Mouse (Mus musculus): ENCODE measurements at regions not wholly inside any gene's neighbourhood (a gene's known extent, or its start where the extent isn't known, plus 50 kb on each side); places are given as distances from the start of the nearest gene placed in this dataset.

DNA sequence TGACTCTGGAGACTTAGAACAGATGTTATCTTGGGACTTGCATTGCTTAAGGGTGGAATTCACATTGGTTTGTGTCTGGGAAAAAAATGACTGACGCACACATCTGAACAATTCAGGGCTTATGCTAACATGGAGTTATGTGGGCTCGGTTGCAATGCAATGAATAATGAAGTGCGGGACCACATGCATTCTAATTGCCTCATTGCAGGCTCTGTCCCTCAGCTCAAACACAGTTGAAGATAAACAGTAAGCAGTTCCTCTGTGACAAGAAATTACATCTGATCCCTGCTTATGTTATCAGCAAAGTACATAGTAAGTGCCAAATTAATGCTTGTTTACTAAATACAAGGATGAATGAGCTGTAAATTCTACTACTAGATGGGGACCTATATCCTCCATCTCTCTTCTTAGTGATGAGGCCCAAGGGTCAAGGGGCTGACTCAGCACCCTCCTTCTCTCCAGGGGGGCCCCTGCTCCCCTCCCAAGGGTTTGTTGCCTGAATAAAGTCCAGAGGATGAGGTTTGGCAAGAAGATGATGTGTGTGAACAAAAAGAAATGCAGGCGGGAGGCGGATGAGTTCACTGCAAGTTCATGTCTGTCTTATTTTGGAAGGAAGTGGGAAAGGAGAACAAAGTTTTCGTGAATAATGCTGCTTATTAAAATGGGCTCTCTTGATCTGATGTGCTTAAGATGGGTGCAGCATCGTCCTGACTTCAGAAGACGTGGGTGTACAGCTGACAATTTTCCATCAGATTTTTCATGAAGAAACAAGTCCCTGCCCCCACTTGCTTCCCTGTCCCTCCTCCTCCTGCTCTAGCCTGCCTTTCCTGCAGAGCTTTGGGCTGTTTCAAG lies 533.1 kb downstream of the Shisa9 start:
- H3K27me3 ChIP-seq (replicated peaks; ENCODE audit: control insufficient read depth, insufficient read depth, low read length): no peaks in the 10 kb centered on the region
- ATAC-seq (replicated peaks; ENCODE audit: low FRiP score, low TSS enrichment, low read depth) (no peak), DNase-seq (ENCODE audit: low spot score) (no peak)
- H3K4me1 ChIP-seq (replicated peaks; ENCODE audit: control insufficient read depth, insufficient read depth, low read length): peaks cover 7% of the 10 kb centered on the region; the same call in 1 of the 2 replicates
- H3K27ac ChIP-seq (ENCODE audit: low read depth): peak overlapping the region; percentile 27; the same call in 1 of the 2 replicates
- no peak overlapping the region for H3K9ac ChIP-seq (ENCODE audit: low read length)
- no peak overlapping the region for H3K4me3 ChIP-seq (ENCODE audit: low read depth, low read length)
- WGBS: 44% methylated on average over 8 of the region's 8 CpGs
- no peaks in the 10 kb centered on the region for H3K9me3 ChIP-seq (ENCODE audit: control insufficient read depth, low read length)
- H3K4me2 ChIP-seq (ENCODE audit: low read length): no peak overlapping the region
- H3K36me3 ChIP-seq (ENCODE audit: control insufficient read depth, insufficient read depth, low read length): no peaks in the 10 kb centered on the region

DNA sequence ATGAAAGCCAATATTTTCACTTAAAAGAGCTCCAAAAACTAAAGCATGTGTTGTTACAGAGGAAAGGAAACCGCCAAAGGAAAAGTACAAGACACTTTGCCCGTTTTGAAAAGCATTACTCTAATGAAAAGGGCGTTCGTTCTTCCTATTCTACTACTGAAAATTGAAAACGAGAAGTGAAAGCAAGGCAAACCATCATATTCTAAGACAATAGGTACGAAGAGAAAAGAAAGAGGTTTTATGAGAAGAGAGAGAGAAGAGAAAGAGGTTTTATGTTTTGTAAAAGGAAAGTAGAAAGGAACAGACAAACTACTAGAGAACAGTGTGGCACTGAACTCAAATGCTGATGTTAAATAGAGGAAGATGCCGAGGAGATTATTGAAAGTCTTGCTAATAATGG lies 534.4 kb downstream of the Shisa9 start:
- Histone ChIP-seq H3K4me1 (replicated peaks; ENCODE audit: control insufficient read depth, insufficient read depth, low read length) (peaks cover 7% of the 10 kb centered on the region; the same call in 1 of the 2 replicates), H3K9me3 (ENCODE audit: control insufficient read depth, low read length) (no peaks in the 10 kb centered on the region), H3K4me2 (ENCODE audit: low read length) (no peak overlapping the region), H3K4me3 (ENCODE audit: low read depth, low read length) (no peak overlapping the region), H3K27me3 (replicated peaks; ENCODE audit: control insufficient read depth, insufficient read depth, low read length) (no peaks in the 10 kb centered on the region), H3K36me3 (ENCODE audit: control insufficient read depth, insufficient read depth, low read length) (no peaks in the 10 kb centered on the region), H3K27ac (ENCODE audit: low read depth) (no peak overlapping the region), H3K9ac (ENCODE audit: low read length) (no peak overlapping the region)
- no peak for DNase-seq (ENCODE audit: low spot score)
- 78% methylated on average over 7 of the region's 7 CpGs for WGBS
- no peak for ATAC-seq (replicated peaks; ENCODE audit: low FRiP score, low TSS enrichment, low read depth)

DNA sequence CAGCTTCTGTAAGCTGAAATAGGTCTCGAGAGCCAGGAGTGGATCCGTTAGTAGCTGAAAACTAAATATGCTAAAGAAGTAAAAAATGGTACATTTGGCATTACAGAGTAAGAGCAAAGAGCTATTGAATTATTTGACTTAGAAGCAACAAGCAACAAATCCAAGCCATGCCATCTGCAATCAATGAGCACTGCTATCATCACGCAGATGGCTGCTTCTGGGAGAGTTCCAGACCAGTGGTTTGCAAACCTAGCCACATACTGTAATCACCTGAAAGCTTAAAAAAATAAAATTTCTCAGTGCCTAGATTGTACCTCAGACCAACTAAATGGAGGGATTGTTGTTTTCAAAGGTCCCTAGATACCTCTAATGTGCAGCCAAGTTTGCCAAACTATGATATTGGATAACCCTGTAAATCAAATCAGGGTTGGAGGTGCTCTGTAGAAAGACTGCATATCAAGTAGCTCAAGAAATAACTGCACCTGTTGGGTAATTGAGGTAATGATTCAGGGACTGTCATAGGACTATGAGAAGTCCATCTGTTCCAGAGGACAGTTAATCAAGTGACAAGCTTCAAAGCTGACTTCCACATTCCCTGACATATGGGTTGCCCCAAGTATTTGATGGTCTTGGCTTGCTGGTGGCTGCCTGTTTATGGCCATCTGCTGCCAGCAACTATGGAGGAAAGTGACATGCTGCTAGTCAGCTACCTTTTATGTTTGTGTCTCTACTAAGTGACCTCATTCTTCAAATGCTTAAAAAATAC lies 538.0 kb downstream of the Shisa9 start:
- Histone ChIP-seq H3K4me1 (replicated peaks; ENCODE audit: control insufficient read depth, insufficient read depth, low read length) (peaks cover 6% of the 10 kb centered on the region; the same call in 1 of the 2 replicates), H3K36me3 (ENCODE audit: control insufficient read depth, insufficient read depth, low read length) (no peaks in the 10 kb centered on the region), H3K27me3 (replicated peaks; ENCODE audit: control insufficient read depth, insufficient read depth, low read length) (no peaks in the 10 kb centered on the region), H3K9me3 (ENCODE audit: control insufficient read depth, low read length) (no peaks in the 10 kb centered on the region), H3K27ac (ENCODE audit: low read depth) (no peak overlapping the region), H3K4me3 (ENCODE audit: low read depth, low read length) (no peak overlapping the region), H3K9ac (ENCODE audit: low read length) (no peak overlapping the region), H3K4me2 (ENCODE audit: low read length) (no peak overlapping the region)
- no peak for ATAC-seq (replicated peaks; ENCODE audit: low FRiP score, low TSS enrichment, low read depth)
- 88% methylated on average over 3 of the region's 3 CpGs for WGBS
- no peak for DNase-seq (ENCODE audit: low spot score)

DNA sequence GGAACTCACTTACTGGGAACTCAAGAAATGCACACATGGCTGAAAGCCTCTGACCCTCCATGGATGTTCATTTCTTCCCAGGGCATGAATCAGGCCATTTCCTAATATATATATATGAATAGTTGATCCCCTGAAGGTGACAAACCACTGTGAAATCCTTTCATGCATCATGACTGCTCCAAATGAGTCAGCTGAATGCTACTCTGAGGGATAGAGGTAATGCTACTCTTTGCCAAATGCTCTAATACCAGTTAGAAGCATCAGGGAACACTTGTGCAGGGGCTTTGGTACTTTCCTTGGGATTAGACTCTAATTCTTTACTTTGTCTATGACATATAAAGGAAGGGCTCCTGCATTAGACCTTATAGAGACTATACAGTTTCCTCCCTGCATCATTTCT lies 561.0 kb upstream of the Ercc4 start:
- ATAC-seq (replicated peaks; ENCODE audit: low FRiP score, low TSS enrichment, low read depth) (no peak), DNase-seq (ENCODE audit: low spot score) (no peak)
- no peak overlapping the region for H3K9ac ChIP-seq (ENCODE audit: low read length)
- no peak overlapping the region for H3K4me3 ChIP-seq (ENCODE audit: low read depth, low read length)
- H3K9me3 ChIP-seq (ENCODE audit: control insufficient read depth, low read length): no peaks in the 10 kb centered on the region
- no peak overlapping the region for H3K4me2 ChIP-seq (ENCODE audit: low read length)
- no peak overlapping the region for H3K27ac ChIP-seq (ENCODE audit: low read depth)
- H3K4me1 ChIP-seq (replicated peaks; ENCODE audit: control insufficient read depth, insufficient read depth, low read length): no peaks in the 10 kb centered on the region
- H3K36me3 ChIP-seq (ENCODE audit: control insufficient read depth, insufficient read depth, low read length): no peaks in the 10 kb centered on the region
- H3K27me3 ChIP-seq (replicated peaks; ENCODE audit: control insufficient read depth, insufficient read depth, low read length): no peaks in the 10 kb centered on the region

DNA sequence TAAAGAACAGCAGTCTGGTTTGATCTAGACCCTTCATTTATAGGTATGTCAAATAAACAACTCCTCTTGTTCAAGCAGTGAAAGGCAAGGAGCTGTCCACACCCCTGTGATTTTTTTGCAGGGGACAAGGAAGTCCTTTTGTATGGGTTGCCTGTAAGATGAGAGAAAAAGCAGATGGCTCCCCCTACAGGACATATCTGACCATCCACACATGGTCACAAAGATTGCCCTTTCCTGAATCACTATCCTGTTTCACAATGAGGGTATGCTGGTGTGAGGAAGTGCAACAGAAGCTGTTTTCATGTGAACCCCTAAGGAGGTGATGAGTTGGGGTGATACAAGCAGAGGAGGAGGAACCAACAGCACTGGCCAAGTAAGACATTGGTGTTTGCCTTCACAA lies 520.6 kb upstream of the Ercc4 start:
- no peak for DNase-seq (ENCODE audit: low spot score)
- no peak overlapping the region for H3K4me3 ChIP-seq (ENCODE audit: low read depth, low read length)
- H3K4me1 ChIP-seq (replicated peaks; ENCODE audit: control insufficient read depth, insufficient read depth, low read length): no peaks in the 10 kb centered on the region
- H3K27ac ChIP-seq (ENCODE audit: low read depth): no peak overlapping the region
- ATAC-seq (replicated peaks; ENCODE audit: low FRiP score, low TSS enrichment, low read depth): no peak
- H3K9me3 ChIP-seq (ENCODE audit: control insufficient read depth, low read length): no peaks in the 10 kb centered on the region
- H3K4me2 ChIP-seq (ENCODE audit: low read length): no peak overlapping the region
- H3K27me3 ChIP-seq (replicated peaks; ENCODE audit: control insufficient read depth, insufficient read depth, low read length): no peaks in the 10 kb centered on the region
- H3K36me3 ChIP-seq (ENCODE audit: control insufficient read depth, insufficient read depth, low read length): no peaks in the 10 kb centered on the region
- no peak overlapping the region for H3K9ac ChIP-seq (ENCODE audit: low read length)

DNA sequence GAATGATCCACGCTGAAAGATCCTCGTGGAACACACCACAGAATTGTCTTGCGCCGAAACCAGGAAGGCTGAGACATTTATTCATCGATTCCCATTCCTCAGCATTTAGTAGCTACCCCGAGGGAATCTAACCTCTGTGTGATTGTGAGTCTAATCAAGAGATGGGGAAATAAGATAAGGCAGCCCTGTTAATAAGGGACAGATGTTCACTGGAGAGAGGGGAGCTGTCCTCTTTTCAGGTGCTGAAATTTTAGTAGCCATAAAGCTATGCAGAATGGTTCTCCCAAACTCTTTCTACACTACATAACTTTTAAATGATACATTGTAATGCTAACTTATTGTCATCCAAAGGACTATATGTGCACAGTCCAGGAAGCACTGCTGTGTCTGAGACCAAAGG lies 501.2 kb upstream of the Ercc4 start:
- WGBS: 68% methylated on average over 6 of the region's 6 CpGs
- DNase-seq (ENCODE audit: low spot score): peak; percentile 54
- ATAC-seq (replicated peaks; ENCODE audit: low FRiP score, low TSS enrichment, low read depth): no peak
- H3K9ac ChIP-seq (ENCODE audit: low read length): no peak overlapping the region
- no peak overlapping the region for H3K27ac ChIP-seq (ENCODE audit: low read depth)
- H3K4me1 ChIP-seq (replicated peaks; ENCODE audit: control insufficient read depth, insufficient read depth, low read length): no peaks in the 10 kb centered on the region
- no peaks in the 10 kb centered on the region for H3K27me3 ChIP-seq (replicated peaks; ENCODE audit: control insufficient read depth, insufficient read depth, low read length)
- no peaks in the 10 kb centered on the region for H3K36me3 ChIP-seq (ENCODE audit: control insufficient read depth, insufficient read depth, low read length)
- H3K9me3 ChIP-seq (ENCODE audit: control insufficient read depth, low read length): no peaks in the 10 kb centered on the region
- H3K4me3 ChIP-seq (ENCODE audit: low read depth, low read length): no peak overlapping the region
- no peak overlapping the region for H3K4me2 ChIP-seq (ENCODE audit: low read length)

DNA sequence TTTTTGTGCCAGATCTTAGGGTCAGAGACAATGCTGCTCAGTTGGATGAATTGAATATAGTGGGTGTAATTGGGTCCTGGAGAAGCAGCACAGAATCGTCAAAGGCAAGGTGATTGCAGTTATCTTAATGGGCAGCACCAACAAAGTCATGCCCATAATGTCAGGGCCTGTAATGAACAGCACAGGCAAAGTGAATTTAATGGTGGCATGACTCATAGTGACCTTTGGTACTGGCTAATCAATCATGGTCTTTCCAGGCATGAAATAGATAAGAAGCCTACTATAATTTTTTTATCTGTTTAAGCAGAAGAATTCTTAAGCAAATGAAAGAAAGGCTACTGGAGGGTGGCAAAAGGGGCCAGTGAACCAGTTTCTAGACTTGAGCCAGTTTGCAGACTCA lies 498.4 kb upstream of the Ercc4 start:
- Histone ChIP-seq H3K9ac (ENCODE audit: low read length) (no peak overlapping the region), H3K9me3 (ENCODE audit: control insufficient read depth, low read length) (no peaks in the 10 kb centered on the region), H3K36me3 (ENCODE audit: control insufficient read depth, insufficient read depth, low read length) (no peaks in the 10 kb centered on the region), H3K4me1 (replicated peaks; ENCODE audit: control insufficient read depth, insufficient read depth, low read length) (no peaks in the 10 kb centered on the region), H3K4me2 (ENCODE audit: low read length) (no peak overlapping the region), H3K27ac (ENCODE audit: low read depth) (no peak overlapping the region), H3K4me3 (ENCODE audit: low read depth, low read length) (no peak overlapping the region), H3K27me3 (replicated peaks; ENCODE audit: control insufficient read depth, insufficient read depth, low read length) (no peaks in the 10 kb centered on the region)
- 29% methylated on average over 1 of the region's 1 CpGs for WGBS
- DNase-seq (ENCODE audit: low spot score) (no peak), ATAC-seq (replicated peaks; ENCODE audit: low FRiP score, low TSS enrichment, low read depth) (no peak)

DNA sequence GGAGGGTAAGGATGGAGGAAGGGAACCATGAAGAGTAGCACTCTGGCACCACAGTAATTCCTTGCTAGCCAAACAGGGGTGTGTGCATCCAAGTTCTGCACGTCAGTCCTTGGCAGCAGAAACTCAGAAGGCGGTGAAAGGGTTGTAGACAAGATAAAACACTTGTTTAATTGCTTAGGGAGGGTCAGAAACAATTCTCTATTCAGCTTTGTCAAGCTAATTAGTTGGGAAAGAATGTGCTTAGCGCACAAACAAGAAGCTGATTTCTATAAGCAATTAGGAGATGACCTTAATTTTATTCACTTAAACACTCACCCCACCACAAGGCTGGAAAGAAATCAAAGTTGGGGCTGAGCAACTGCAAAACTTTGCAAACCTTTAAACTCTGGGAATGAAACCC lies 491.7 kb upstream of the Ercc4 start:
- Histone ChIP-seq H3K9ac (ENCODE audit: low read length) (no peak overlapping the region), H3K4me1 (replicated peaks; ENCODE audit: control insufficient read depth, insufficient read depth, low read length) (no peaks in the 10 kb centered on the region), H3K27ac (ENCODE audit: low read depth) (no peak overlapping the region), H3K9me3 (ENCODE audit: control insufficient read depth, low read length) (no peaks in the 10 kb centered on the region), H3K4me3 (ENCODE audit: low read depth, low read length) (no peak overlapping the region), H3K4me2 (ENCODE audit: low read length) (no peak overlapping the region), H3K36me3 (ENCODE audit: control insufficient read depth, insufficient read depth, low read length) (no peaks in the 10 kb centered on the region), H3K27me3 (replicated peaks; ENCODE audit: control insufficient read depth, insufficient read depth, low read length) (no peaks in the 10 kb centered on the region)
- ATAC-seq (replicated peaks; ENCODE audit: low FRiP score, low TSS enrichment, low read depth) (no peak), DNase-seq (ENCODE audit: low spot score) (no peak)
- WGBS: 71% methylated on average over 3 of the region's 3 CpGs

DNA sequence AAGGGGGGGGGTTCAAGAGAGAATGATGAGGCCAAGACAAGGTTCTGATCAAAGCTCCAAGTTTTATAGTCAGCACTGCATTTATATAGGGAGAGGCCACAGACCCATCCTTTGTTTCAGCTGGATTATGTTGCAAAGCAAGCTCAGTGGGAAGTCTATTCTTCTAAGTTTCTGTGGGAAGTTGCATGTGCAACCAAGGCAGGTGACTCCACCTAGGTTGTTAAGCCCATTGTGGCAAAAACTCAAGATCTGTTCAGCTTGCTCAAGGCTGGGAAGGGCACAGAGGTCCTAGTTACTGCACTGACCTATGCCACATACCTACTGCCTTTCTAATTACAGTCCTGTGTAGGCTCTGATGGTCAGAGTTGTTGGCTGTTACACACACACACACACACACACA lies 477.0 kb upstream of the Ercc4 start:
- Histone ChIP-seq H3K9me3 (ENCODE audit: control insufficient read depth, low read length) (no peaks in the 10 kb centered on the region), H3K27me3 (replicated peaks; ENCODE audit: control insufficient read depth, insufficient read depth, low read length) (no peaks in the 10 kb centered on the region), H3K27ac (ENCODE audit: low read depth) (no peak overlapping the region), H3K36me3 (ENCODE audit: control insufficient read depth, insufficient read depth, low read length) (no peaks in the 10 kb centered on the region), H3K4me1 (replicated peaks; ENCODE audit: control insufficient read depth, insufficient read depth, low read length) (no peaks in the 10 kb centered on the region), H3K9ac (ENCODE audit: low read length) (no peak overlapping the region), H3K4me3 (ENCODE audit: low read depth, low read length) (no peak overlapping the region), H3K4me2 (ENCODE audit: low read length) (no peak overlapping the region)
- DNase-seq (ENCODE audit: low spot score) (no peak), ATAC-seq (replicated peaks; ENCODE audit: low FRiP score, low TSS enrichment, low read depth) (no peak)

Data from intestine, embryonic 14.5 days (tissue).